Mouse (Mus musculus) embryonic facial prominence, embryonic 14.5 days (tissue): ENCODE data around the gene Mapk10. TPM values are rescaled to one million over a fixed set of nuclear protein-coding genes. Genes with fewer than 3 reads are reported as not detected.
A peak's percentile ranks its signal among the peaks of the same experiment; 100 is the strongest.

Experiments used
- ATAC-seq: fragments of 200-750 bp; cut with Nextera tagmentation; 2 replicates; pipeline ENCODE4 v1.8.0; 2017; ENCODE audit warnings: low read depth, moderate number of reproducible peaks, moderate TSS enrichment
- DNase-seq: peaks from one replicate; pipeline ENCODE4 v3.0.0-alpha.2; 2015; ENCODE audit warnings: low spot score
- H3K27ac ChIP-seq: fragments of 300-500 bp; sonication (generic); replicated peaks from 2 replicates; pipeline ENCODE4 v1.5.1; 2014; ENCODE audit warnings: low read depth, mild to moderate bottlenecking, low read length, moderate library complexity
- H3K27me3 ChIP-seq: fragments of 300-500 bp; sonication (generic); replicated peaks from 2 replicates; pipeline ENCODE4 v1.6.1; 2014; ENCODE audit warnings: low read length; ENCODE audit not compliant: control insufficient read depth, insufficient read depth
- H3K36me3 ChIP-seq: fragments of 300-500 bp; sonication (generic); 2 replicates; pipeline ENCODE4 v1.6.1; 2014; ENCODE audit warnings: low read length, mixed read lengths; ENCODE audit not compliant: control insufficient read depth, insufficient read depth
- H3K4me1 ChIP-seq: fragments of 300-500 bp; sonication (generic); 2 replicates; pipeline ENCODE4 v1.6.1; 2014; ENCODE audit warnings: antibody characterized with exemption, low read length; ENCODE audit not compliant: control insufficient read depth, insufficient read depth
- H3K4me2 ChIP-seq: fragments of 300-500 bp; sonication (generic); 2 replicates; pipeline ENCODE4 v1.6.1; 2014; ENCODE audit warnings: low read depth, mild to moderate bottlenecking, low read length, moderate library complexity, mixed read lengths
- H3K4me3 ChIP-seq: fragments of 300-500 bp; sonication (generic); 2 replicates; pipeline ENCODE4 v1.5.1; 2014; ENCODE audit warnings: low read depth, mild to moderate bottlenecking, low read length
- H3K9ac ChIP-seq: fragments of 300-500 bp; sonication (generic); 2 replicates; pipeline ENCODE4 v1.6.1; 2014; ENCODE audit warnings: low read depth, mild to moderate bottlenecking, low read length, moderate library complexity, mixed read lengths
- H3K9me3 ChIP-seq: fragments of 300-500 bp; sonication (generic); 2 replicates; pipeline ENCODE4 v1.6.1; 2016; ENCODE audit warnings: low read length; ENCODE audit not compliant: control insufficient read depth
- WGBS: fragments of 180-500 bp; shearing (Covaris S2); extraction: QIAGEN DNeasy Blood & Tissue Kit; methylation state at CpG from one replicate; pipeline ENCODE4 v1.1.7; 2014; 5-methylcytosine and 5-hydroxymethylcytosine counted together
- polyA plus RNA-seq: library from polyadenylated mRNA; unstranded; fragments of >200 nt; fragmentation: Nextera tagmentation; extraction: Ambion mirVana; gene quantifications from 2 replicates; pipeline ENCODE4 v1.2.1, GENCODE M21; 2014

Gene Mapk10
- polyA plus RNA-seq, 1 experiment from 2014 or later: 4.9 TPM

- Histone ChIP-seq H3K36me3 (no peaks in the 10 kb centered on the region), H3K4me1 (no peaks in the 10 kb centered on the region), H3K9me3 (no peaks in the 10 kb centered on the region), H3K27me3 (no peaks in the 10 kb centered on the region), H3K27ac (no peak overlapping the region), H3K9ac (no peak overlapping the region), H3K4me2 (peak overlapping the region; percentile 7; the same call in 1 of the 2 replicates), H3K4me3 (no peak overlapping the region)
- DNase-seq (no peak), ATAC-seq (no peak)
- WGBS: 66% methylated on average over 6 of the region's 6 CpGs
Measured at GRCm38 (mm10) chr5:103209486-103209885, 1.6 kb downstream of the Mapk10 start.

- H3K36me3 ChIP-seq: no peaks in the 10 kb centered on the region
- no peak overlapping the region for H3K9ac ChIP-seq
- H3K27ac ChIP-seq: no peak overlapping the region
- no peaks in the 10 kb centered on the region for H3K4me1 ChIP-seq
- no peaks in the 10 kb centered on the region for H3K27me3 ChIP-seq
- peak overlapping the region; percentile 7; the same call in 1 of the 2 replicates for H3K4me2 ChIP-seq
- no peak overlapping the region for H3K4me3 ChIP-seq
- no peak for DNase-seq
- 49% methylated on average over 8 of the region's 8 CpGs for WGBS
- H3K9me3 ChIP-seq: no peaks in the 10 kb centered on the region
- no peak for ATAC-seq
Measured at GRCm38 (mm10) chr5:103208869-103209268, 2.3 kb downstream of the Mapk10 start.

GRCm38 (mm10) chr5:103208021-103208511 is 3.1 kb downstream of the Mapk10 start:
- no peaks in the 10 kb centered on the region for H3K36me3 ChIP-seq
- H3K4me1 ChIP-seq: no peaks in the 10 kb centered on the region
- H3K4me3 ChIP-seq: no peak overlapping the region
- WGBS: 76% methylated on average over 10 of the region's 10 CpGs
- H3K9me3 ChIP-seq: no peaks in the 10 kb centered on the region
- H3K27ac ChIP-seq: no peak overlapping the region
- H3K4me2 ChIP-seq: no peak overlapping the region
- no peak overlapping the region for H3K9ac ChIP-seq
- no peaks in the 10 kb centered on the region for H3K27me3 ChIP-seq
- ATAC-seq (no peak), DNase-seq (no peak)

- H3K9ac ChIP-seq: no peak overlapping the region
- no peak for ATAC-seq
- WGBS: 59% methylated on average over 2 of the region's 2 CpGs
Measured at GRCm38 (mm10) chr5:103197796-103198325, 13.3 kb downstream of the Mapk10 start.

GRCm38 (mm10) chr5:103194549-103194948 is 16.6 kb downstream of the Mapk10 start:
- DNase-seq (no peak), ATAC-seq (no peak)
- H3K4me3 ChIP-seq: no peak overlapping the region
- H3K36me3 ChIP-seq: no peaks in the 10 kb centered on the region
- H3K9ac ChIP-seq: no peak overlapping the region
- H3K9me3 ChIP-seq: no peaks in the 10 kb centered on the region
- H3K4me1 ChIP-seq: no peaks in the 10 kb centered on the region
- H3K4me2 ChIP-seq: no peak overlapping the region
- WGBS: 68% methylated on average over 6 of the region's 6 CpGs
- no peaks in the 10 kb centered on the region for H3K27me3 ChIP-seq
- H3K27ac ChIP-seq: no peak overlapping the region

More at GRCm38 (mm10) chr5:103197796-103198325, 13.3 kb downstream of the Mapk10 start:
- DNase-seq: no peak
- H3K4me1 ChIP-seq: no peaks in the 10 kb centered on the region
- no peak overlapping the region for H3K4me3 ChIP-seq
- no peaks in the 10 kb centered on the region for H3K9me3 ChIP-seq
- H3K4me2 ChIP-seq: no peak overlapping the region
- H3K36me3 ChIP-seq: no peaks in the 10 kb centered on the region
- no peaks in the 10 kb centered on the region for H3K27me3 ChIP-seq
- no peak overlapping the region for H3K27ac ChIP-seq

GRCm38 (mm10) chr5:103193700-103194099 is 17.4 kb downstream of the Mapk10 start:
- Histone ChIP-seq H3K27me3 (no peaks in the 10 kb centered on the region), H3K36me3 (no peaks in the 10 kb centered on the region), H3K9ac (no peak overlapping the region), H3K27ac (no peak overlapping the region), H3K4me3 (no peak overlapping the region), H3K4me1 (no peaks in the 10 kb centered on the region), H3K4me2 (no peak overlapping the region), H3K9me3 (no peaks in the 10 kb centered on the region)
- DNase-seq (no peak), ATAC-seq (no peak)
- WGBS: 71% methylated on average over 3 of the region's 3 CpGs

- WGBS: 26% methylated on average over 4 of the region's 4 CpGs
- no peaks in the 10 kb centered on the region for H3K4me1 ChIP-seq
- H3K36me3 ChIP-seq: no peaks in the 10 kb centered on the region
- H3K9me3 ChIP-seq: 0 out of 2 replicates have a peak, but pooled peaks cover 2% of the 10 kb centered on the region
- no peak overlapping the region for H3K4me2 ChIP-seq
- no peak overlapping the region for H3K9ac ChIP-seq
- no peak overlapping the region for H3K4me3 ChIP-seq
- DNase-seq: no peak
- no peak overlapping the region for H3K27ac ChIP-seq
- no peaks in the 10 kb centered on the region for H3K27me3 ChIP-seq
- no peak for ATAC-seq
Measured at GRCm38 (mm10) chr5:103191577-103191976, 19.6 kb downstream of the Mapk10 start.

GRCm38 (mm10) chr5:103184256-103184655 is 26.9 kb downstream of the Mapk10 start:
- Histone ChIP-seq H3K27ac (no peak overlapping the region), H3K27me3 (no peaks in the 10 kb centered on the region), H3K9me3 (peaks cover 15% of the 10 kb centered on the region), H3K4me1 (no peaks in the 10 kb centered on the region), H3K4me2 (no peak overlapping the region), H3K36me3 (no peaks in the 10 kb centered on the region), H3K9ac (no peak overlapping the region), H3K4me3 (no peak overlapping the region)
- WGBS: 81% methylated on average over 1 of the region's 1 CpGs
- ATAC-seq (no peak), DNase-seq (no peak)

- Histone ChIP-seq H3K9me3 (peaks cover 13% of the 10 kb centered on the region), H3K36me3 (no peaks in the 10 kb centered on the region), H3K4me1 (no peaks in the 10 kb centered on the region), H3K9ac (no peak overlapping the region), H3K4me3 (no peak overlapping the region), H3K4me2 (no peak overlapping the region), H3K27ac (no peak overlapping the region), H3K27me3 (no peaks in the 10 kb centered on the region)
- DNase-seq (no peak), ATAC-seq (no peak)
- 90% methylated on average over 10 of the region's 10 CpGs for WGBS
Measured at GRCm38 (mm10) chr5:103181622-103182021, 29.5 kb downstream of the Mapk10 start.
